Mouse (Mus musculus) spleen, postnatal 10 days (tissue): Measurements from ENCODE around the gene Kap.
"Not testable (repeated sequence)": the region's sequence is repeated elsewhere in the genome, so short reads cannot be mapped to it uniquely, and the experiment has no call there.

Experiments
- DNase-seq, 2 experiments: peaks; one replicate each; pipeline ENCODE4 v3.0.0; 2021 to 2022; ENCODE audit warnings: low spot score in 2 of 2

The Kap gene

GRCm38 (mm10) chr6:133853526-133853925, at the start of gene Kap:
Gene Kap (minus strand): TSS chr6:133853762.
- DNase-seq: no peak

GRCm38 (mm10) chr6:133885871-133886415, 32.4 kb upstream of the Kap start:
- DNase-seq: no peak

- no peak for DNase-seq
These were observed 30.0 kb upstream of the Kap start for GRCm38 (mm10) chr6:133883446-133883985.

- peak in 1 of 2 experiments; percentile 30 for DNase-seq
These were observed 22.4 kb upstream of the Kap start for GRCm38 (mm10) chr6:133875906-133876462.

GRCm38 (mm10) chr6:133872667-133873066, 19.1 kb upstream of the Kap start:
- DNase-seq: no peak

GRCm38 (mm10) chr6:133871131-133871530, 17.6 kb upstream of the Kap start:
- DNase-seq: no peak

- DNase-seq: no peak
These were observed 14.8 kb upstream of the Kap start for GRCm38 (mm10) chr6:133868381-133868780.

GRCm38 (mm10) chr6:133855871-133856270, 2.3 kb upstream of the Kap start:
- no peak for DNase-seq

GRCm38 (mm10) chr6:133849359-133849758, 4.2 kb downstream of the Kap start:
- no peak for DNase-seq

GRCm38 (mm10) chr6:133848861-133849260, 4.7 kb downstream of the Kap start:
- DNase-seq: not testable (repeated sequence)

GRCm38 (mm10) chr6:133838296-133838995, 15.1 kb downstream of the Kap start:
- not testable (repeated sequence) for DNase-seq

- no peak for DNase-seq
These were observed 41.2 kb downstream of the Kap start for GRCm38 (mm10) chr6:133812342-133812741.
